Mouse (Mus musculus): ENCODE measurements around the gene Cacna2d3. TPM values are rescaled to one million over a fixed set of nuclear protein-coding genes. Genes with fewer than 3 reads are reported as not detected.

The Cacna2d3 gene
- polyA plus RNA-seq, 1 experiment from 2014 or later, result 0.03 TPM

DNA sequence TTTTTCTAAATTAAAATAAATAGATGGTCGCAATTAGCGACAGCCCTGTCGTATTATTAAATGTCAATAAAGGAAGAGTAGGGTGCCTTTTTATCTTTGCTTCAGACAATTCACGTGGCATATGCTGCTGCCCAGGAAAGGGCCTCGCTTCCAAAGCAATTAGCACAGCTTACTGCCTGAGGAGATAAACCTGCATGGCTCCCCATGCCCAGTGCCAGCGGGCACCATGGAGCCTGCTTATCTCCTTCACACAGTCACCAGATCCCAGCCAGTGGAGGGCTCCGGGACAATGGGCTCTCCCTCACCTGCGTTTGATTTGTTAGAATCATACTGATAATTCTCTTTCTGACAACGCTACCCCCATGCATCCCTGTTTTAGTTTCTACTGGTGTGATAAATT is 416.0 kb downstream of the Cacna2d3 start:
- Histone ChIP-seq H3K36me3 (replicated peaks) (no peaks in the 10 kb centered on the region), H3K9ac (no peak overlapping the region), H3K4me3 (replicated peaks) (no peak overlapping the region), H3K27me3 (no peaks in the 10 kb centered on the region), H3K27ac (replicated peaks) (no peak overlapping the region), H3K9me3 (replicated peaks) (no peaks in the 10 kb centered on the region), H3K4me2 (no peak overlapping the region), H3K4me1 (replicated peaks) (no peaks in the 10 kb centered on the region)
- WGBS (ENCODE audit: insufficient replicate concordance), result 67% methylated on average over 9 of the region's 9 CpGs
- no peak for ATAC-seq (ENCODE audit: insufficient read depth)

- 52% methylated on average over 2 of the region's 2 CpGs for WGBS (ENCODE audit: insufficient replicate concordance)
- no peak for ATAC-seq (ENCODE audit: insufficient read depth)
- no peaks in the 10 kb centered on the region for H3K4me1 ChIP-seq (replicated peaks)
Observed at GRCm38 (mm10) chr14:29296185-29296754, 425.4 kb downstream of the Cacna2d3 start.

DNA sequence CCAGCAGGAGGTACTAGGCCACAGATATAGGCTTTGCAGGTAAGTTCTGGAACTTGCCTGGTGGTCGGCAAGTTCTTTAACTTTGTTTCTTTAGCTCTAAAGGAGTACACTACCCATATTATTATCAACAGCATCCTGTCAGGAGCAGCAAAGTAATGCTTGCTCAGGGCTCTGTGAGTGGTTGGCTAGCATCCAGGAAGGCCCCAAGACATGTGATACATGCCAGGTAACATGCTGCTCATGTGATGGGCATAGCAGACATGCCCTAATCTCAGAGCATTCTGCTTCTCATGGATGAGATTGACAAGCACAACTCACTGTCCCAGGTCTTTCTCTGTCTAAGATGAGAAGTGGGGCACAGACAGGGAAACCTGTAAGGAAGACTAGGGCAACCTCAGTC is 442.8 kb downstream of the Cacna2d3 start:
- no peaks in the 10 kb centered on the region for H3K27me3 ChIP-seq
- 55% methylated on average over 1 of the region's 1 CpGs for WGBS (ENCODE audit: insufficient replicate concordance)
- no peak overlapping the region for H3K4me3 ChIP-seq (replicated peaks)
- H3K36me3 ChIP-seq (replicated peaks), result no peaks in the 10 kb centered on the region
- no peaks in the 10 kb centered on the region for H3K4me1 ChIP-seq (replicated peaks)
- no peak overlapping the region for H3K4me2 ChIP-seq
- ATAC-seq (ENCODE audit: insufficient read depth), result no peak
- H3K9me3 ChIP-seq (replicated peaks), result no peaks in the 10 kb centered on the region
- H3K9ac ChIP-seq, result no peak overlapping the region
- H3K27ac ChIP-seq (replicated peaks), result no peak overlapping the region

More at GRCm38 (mm10) chr14:29296185-29296754, 425.4 kb downstream of the Cacna2d3 start:
- Histone ChIP-seq H3K27ac (replicated peaks) (no peak overlapping the region), H3K4me2 (no peak overlapping the region), H3K27me3 (no peaks in the 10 kb centered on the region), H3K36me3 (replicated peaks) (no peaks in the 10 kb centered on the region), H3K9ac (no peak overlapping the region), H3K9me3 (replicated peaks) (no peaks in the 10 kb centered on the region), H3K4me3 (replicated peaks) (no peak overlapping the region)

DNA sequence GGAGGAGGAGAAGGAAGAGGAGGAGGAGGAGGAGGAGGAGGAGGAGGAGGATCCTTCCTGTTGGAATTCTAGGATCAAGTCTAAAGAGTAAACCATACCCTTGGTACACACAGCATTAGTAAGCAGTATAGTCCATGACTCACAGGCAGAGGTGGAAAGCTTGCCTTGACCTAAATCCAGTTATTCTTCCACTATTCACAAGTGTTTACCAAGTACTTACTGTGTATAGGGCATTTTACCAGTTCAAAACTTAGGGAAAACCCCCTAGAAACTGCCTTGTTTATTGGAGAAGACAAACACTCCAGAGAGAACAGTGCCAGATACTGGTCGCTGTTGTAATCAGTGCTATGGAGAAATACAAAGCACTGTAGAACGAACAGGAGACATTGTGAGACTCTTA is 443.3 kb downstream of the Cacna2d3 start:
- no peak overlapping the region for H3K4me3 ChIP-seq (replicated peaks)
- no peak overlapping the region for H3K4me2 ChIP-seq
- H3K27me3 ChIP-seq, result no peaks in the 10 kb centered on the region
- WGBS (ENCODE audit: insufficient replicate concordance), result 57% methylated on average over 2 of the region's 2 CpGs
- H3K27ac ChIP-seq (replicated peaks), result no peak overlapping the region
- no peak overlapping the region for H3K9ac ChIP-seq
- H3K36me3 ChIP-seq (replicated peaks), result no peaks in the 10 kb centered on the region
- ATAC-seq (ENCODE audit: insufficient read depth), result no peak
- no peaks in the 10 kb centered on the region for H3K4me1 ChIP-seq (replicated peaks)
- H3K9me3 ChIP-seq (replicated peaks), result no peaks in the 10 kb centered on the region

- ATAC-seq (ENCODE audit: insufficient read depth), result no peak
- Histone ChIP-seq H3K27me3 (no peaks in the 10 kb centered on the region), H3K4me1 (replicated peaks) (no peaks in the 10 kb centered on the region), H3K9ac (no peak overlapping the region), H3K27ac (replicated peaks) (no peak overlapping the region), H3K4me3 (replicated peaks) (no peak overlapping the region), H3K4me2 (no peak overlapping the region), H3K9me3 (replicated peaks) (no peaks in the 10 kb centered on the region), H3K36me3 (replicated peaks) (no peaks in the 10 kb centered on the region)
- 32% methylated on average over 2 of the region's 2 CpGs for WGBS (ENCODE audit: insufficient replicate concordance)
Observed at GRCm38 (mm10) chr14:29277701-29278100, 444.0 kb downstream of the Cacna2d3 start.

- Histone ChIP-seq H3K4me3 (replicated peaks) (no peak overlapping the region), H3K27me3 (no peaks in the 10 kb centered on the region), H3K4me2 (no peak overlapping the region), H3K36me3 (replicated peaks) (no peaks in the 10 kb centered on the region), H3K9ac (no peak overlapping the region), H3K9me3 (replicated peaks) (no peaks in the 10 kb centered on the region), H3K27ac (replicated peaks) (no peak overlapping the region), H3K4me1 (replicated peaks) (no peaks in the 10 kb centered on the region)
- no peak for ATAC-seq (ENCODE audit: insufficient read depth)
Observed at GRCm38 (mm10) chr14:29273890-29274289, 447.8 kb downstream of the Cacna2d3 start.

DNA sequence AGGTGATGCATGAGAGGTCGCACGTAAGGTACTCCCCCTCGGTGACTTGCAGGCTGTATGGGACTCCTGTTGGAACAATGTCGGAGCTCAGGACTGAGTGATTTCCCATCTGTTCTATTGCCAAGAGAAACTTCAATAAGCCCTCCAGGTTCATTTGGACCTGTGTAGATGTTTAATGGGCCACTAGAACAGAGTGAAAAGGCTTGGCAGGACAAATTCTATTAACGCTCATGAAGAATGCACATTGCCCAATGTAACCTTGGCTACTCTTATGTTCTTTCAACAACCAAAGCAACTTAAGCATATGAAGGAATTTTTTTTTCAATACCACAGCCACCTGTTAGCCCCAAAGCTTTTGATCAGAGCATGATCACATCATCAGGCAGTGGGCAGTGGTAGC is 451.1 kb downstream of the Cacna2d3 start:
- WGBS (ENCODE audit: insufficient replicate concordance), result 77% methylated on average over 5 of the region's 5 CpGs
- H3K36me3 ChIP-seq (replicated peaks), result no peaks in the 10 kb centered on the region
- no peaks in the 10 kb centered on the region for H3K9me3 ChIP-seq (replicated peaks)
- H3K4me3 ChIP-seq (replicated peaks), result no peak overlapping the region
- ATAC-seq (ENCODE audit: insufficient read depth), result no peak
- H3K27ac ChIP-seq (replicated peaks), result no peak overlapping the region
- H3K9ac ChIP-seq, result no peak overlapping the region
- no peaks in the 10 kb centered on the region for H3K27me3 ChIP-seq
- no peaks in the 10 kb centered on the region for H3K4me1 ChIP-seq (replicated peaks)
- H3K4me2 ChIP-seq, result no peak overlapping the region

DNA sequence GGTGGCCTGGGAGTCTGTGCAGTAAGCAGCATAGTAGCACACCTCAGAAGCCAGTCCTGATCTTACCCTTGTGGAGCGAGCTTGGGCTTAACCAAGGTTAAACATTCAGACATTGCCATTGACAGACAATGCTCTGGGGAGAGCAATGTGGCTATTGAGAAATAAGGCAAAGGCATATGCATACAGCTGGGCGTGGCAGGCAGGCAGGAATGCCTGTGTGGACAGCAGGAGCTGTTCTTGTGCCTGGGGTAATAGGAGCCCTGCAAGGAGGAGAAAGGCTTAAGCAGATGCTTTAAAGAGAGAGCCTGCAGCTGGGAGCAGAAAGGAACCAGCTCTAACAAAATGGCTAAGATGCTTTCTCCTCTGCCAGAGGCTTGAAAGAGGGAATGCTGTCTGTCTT is 451.8 kb downstream of the Cacna2d3 start:
- no peak for ATAC-seq (ENCODE audit: insufficient read depth)
- H3K4me1 ChIP-seq (replicated peaks), result no peaks in the 10 kb centered on the region
- H3K9ac ChIP-seq, result no peak overlapping the region
- no peaks in the 10 kb centered on the region for H3K36me3 ChIP-seq (replicated peaks)
- WGBS (ENCODE audit: insufficient replicate concordance), result 33% methylated on average over 2 of the region's 2 CpGs
- no peak overlapping the region for H3K4me2 ChIP-seq
- no peaks in the 10 kb centered on the region for H3K9me3 ChIP-seq (replicated peaks)
- no peaks in the 10 kb centered on the region for H3K27me3 ChIP-seq
- no peak overlapping the region for H3K27ac ChIP-seq (replicated peaks)
- no peak overlapping the region for H3K4me3 ChIP-seq (replicated peaks)

DNA sequence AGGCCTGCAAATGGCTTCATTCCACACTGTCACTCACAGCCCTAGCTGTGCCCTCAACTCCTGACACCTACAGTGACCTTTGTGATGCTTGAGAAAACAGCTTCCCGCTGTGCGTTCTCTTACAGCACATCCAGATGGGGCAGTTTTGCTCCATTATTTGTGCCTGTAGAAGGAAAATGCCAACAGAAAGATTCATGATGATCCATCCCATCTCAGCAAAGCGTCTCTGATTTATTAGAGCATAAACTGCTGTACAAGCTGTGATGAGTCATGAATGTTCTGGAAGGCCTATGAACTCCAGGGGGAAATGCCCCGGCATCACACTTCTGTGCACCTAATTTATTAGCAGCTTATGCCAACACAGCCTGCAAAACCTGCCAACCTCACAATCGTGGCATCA is 453.1 kb downstream of the Cacna2d3 start:
- Histone ChIP-seq H3K36me3 (replicated peaks) (no peaks in the 10 kb centered on the region), H3K4me1 (replicated peaks) (no peaks in the 10 kb centered on the region), H3K4me3 (replicated peaks) (no peak overlapping the region), H3K27me3 (no peaks in the 10 kb centered on the region), H3K4me2 (no peak overlapping the region), H3K27ac (replicated peaks) (no peak overlapping the region), H3K9me3 (replicated peaks) (no peaks in the 10 kb centered on the region), H3K9ac (no peak overlapping the region)
- 41% methylated on average over 5 of the region's 5 CpGs for WGBS (ENCODE audit: insufficient replicate concordance)
- ATAC-seq (ENCODE audit: insufficient read depth), result no peak

DNA sequence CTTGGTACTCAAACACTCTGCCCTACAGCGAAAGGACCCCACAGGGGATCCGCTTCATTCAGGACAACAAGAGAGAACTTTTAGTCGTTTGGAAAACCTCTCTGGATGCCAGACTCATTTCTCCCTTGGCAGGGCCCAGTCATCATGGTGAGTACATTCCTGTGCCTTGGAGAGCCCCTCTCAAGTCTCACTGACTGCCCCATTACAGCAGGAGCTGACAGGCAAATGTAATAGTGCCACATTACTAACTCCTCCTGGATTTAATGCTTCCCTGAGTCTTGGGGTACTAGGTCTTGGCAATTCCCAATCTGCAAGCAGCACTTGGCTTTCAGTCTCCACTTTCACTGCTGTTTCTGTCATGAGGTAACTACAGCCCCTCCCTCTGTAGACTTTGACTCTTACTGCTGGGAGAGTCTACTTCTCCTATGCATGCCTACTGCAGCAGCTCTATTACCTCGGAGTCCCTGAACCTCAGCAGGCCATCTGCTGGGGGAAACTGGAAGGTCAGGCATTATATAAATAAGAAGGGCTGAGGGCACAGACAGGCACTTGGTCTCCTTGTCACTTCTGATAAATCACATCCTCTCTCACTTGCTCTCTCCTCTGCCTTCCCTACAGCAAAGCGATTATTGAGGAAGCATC is 454.3 kb downstream of the Cacna2d3 start:
- no peak overlapping the region for H3K27ac ChIP-seq (replicated peaks)
- no peak overlapping the region for H3K4me3 ChIP-seq (replicated peaks)
- no peaks in the 10 kb centered on the region for H3K27me3 ChIP-seq
- no peaks in the 10 kb centered on the region for H3K9me3 ChIP-seq (replicated peaks)
- no peak for ATAC-seq (ENCODE audit: insufficient read depth)
- H3K4me2 ChIP-seq, result no peak overlapping the region
- no peaks in the 10 kb centered on the region for H3K4me1 ChIP-seq (replicated peaks)
- no peaks in the 10 kb centered on the region for H3K36me3 ChIP-seq (replicated peaks)
- WGBS (ENCODE audit: insufficient replicate concordance), result 45% methylated on average over 5 of the region's 5 CpGs
- no peak overlapping the region for H3K9ac ChIP-seq

- Histone ChIP-seq H3K27ac (replicated peaks) (no peak overlapping the region), H3K9ac (no peak overlapping the region), H3K9me3 (replicated peaks) (no peaks in the 10 kb centered on the region), H3K4me2 (no peak overlapping the region), H3K27me3 (no peaks in the 10 kb centered on the region), H3K4me3 (replicated peaks) (no peak overlapping the region), H3K36me3 (replicated peaks) (no peaks in the 10 kb centered on the region), H3K4me1 (replicated peaks) (no peaks in the 10 kb centered on the region)
- 65% methylated on average over 1 of the region's 1 CpGs for WGBS (ENCODE audit: insufficient replicate concordance)
- no peak for ATAC-seq (ENCODE audit: insufficient read depth)
Observed at GRCm38 (mm10) chr14:29260621-29261020, 461.0 kb downstream of the Cacna2d3 start.

GRCm38 (mm10) chr14:29243516-29243915 is 478.1 kb downstream of the Cacna2d3 start:
- ATAC-seq (ENCODE audit: insufficient read depth), result no peak
- H3K4me3 ChIP-seq (replicated peaks), result no peak overlapping the region
- 44% methylated on average over 2 of the region's 2 CpGs for WGBS (ENCODE audit: insufficient replicate concordance)

More at GRCm38 (mm10) chr14:29243516-29243915, 478.1 kb downstream of the Cacna2d3 start:
- H3K4me1 ChIP-seq (replicated peaks), result no peaks in the 10 kb centered on the region
- no peaks in the 10 kb centered on the region for H3K36me3 ChIP-seq (replicated peaks)
- H3K4me2 ChIP-seq, result no peak overlapping the region
- H3K27ac ChIP-seq (replicated peaks), result no peak overlapping the region
- no peak overlapping the region for H3K9ac ChIP-seq
- no peaks in the 10 kb centered on the region for H3K9me3 ChIP-seq (replicated peaks)
- no peaks in the 10 kb centered on the region for H3K27me3 ChIP-seq

Measured in liver, embryonic 15.5 days (tissue).